Mouse (Mus musculus) midbrain, embryonic 11.5 days (tissue): ENCODE data around the gene Epb41l5. TPM values are rescaled to one million over a fixed set of nuclear protein-coding genes. Genes with fewer than 3 reads are reported as not detected.

Experiments used
- ATAC-seq: fragments of 200-750 bp; cut with Nextera tagmentation; 2 replicates; pipeline ENCODE4 v1.8.0; 2017; ENCODE audit warnings: moderate TSS enrichment, moderate library complexity; ENCODE audit not compliant: low FRiP score
- DNase-seq: peaks from one replicate; pipeline ENCODE4 v3.0.0; 2015; ENCODE audit warnings: low spot score; ENCODE audit errors: missing footprints
- H3K27ac ChIP-seq: fragments of 300-500 bp; sonication (generic); 2 replicates; pipeline ENCODE4 v1.5.1; 2014; ENCODE audit warnings: low read depth, low read length
- H3K27me3 ChIP-seq: fragments of 300-500 bp; sonication (generic); 2 replicates; pipeline ENCODE4 v1.6.1; 2014; ENCODE audit warnings: mild to moderate bottlenecking, low read length, moderate library complexity, mixed read lengths; ENCODE audit not compliant: control insufficient read depth, insufficient read depth
- H3K36me3 ChIP-seq: fragments of 300-500 bp; sonication (generic); 2 replicates; pipeline ENCODE4 v1.6.1; 2014; ENCODE audit warnings: mild to moderate bottlenecking, low read length, moderate library complexity, mixed read lengths; ENCODE audit not compliant: control insufficient read depth, insufficient read depth
- H3K4me1 ChIP-seq: fragments of 300-500 bp; sonication (generic); 2 replicates; pipeline ENCODE4 v1.6.1; 2014; ENCODE audit warnings: low read length; ENCODE audit not compliant: control insufficient read depth, insufficient read depth
- H3K4me2 ChIP-seq: fragments of 300-500 bp; sonication (generic); 2 replicates; pipeline ENCODE4 v1.6.1; 2014; ENCODE audit warnings: mild to moderate bottlenecking, moderate library complexity
- H3K4me3 ChIP-seq: fragments of 300-500 bp; sonication (generic); 2 replicates; pipeline ENCODE4 v1.5.1; 2014; ENCODE audit warnings: low read depth, low read length
- H3K9ac ChIP-seq: fragments of 300-500 bp; sonication (generic); 2 replicates; pipeline ENCODE4 v1.6.1; 2014; ENCODE audit warnings: low read length
- H3K9me3 ChIP-seq: fragments of 300-500 bp; sonication (generic); 2 replicates; pipeline ENCODE4 v1.6.1; 2016; ENCODE audit warnings: low read length; ENCODE audit not compliant: control insufficient read depth
- WGBS: fragments of 180-500 bp; shearing (Covaris S2); extraction: QIAGEN DNeasy Blood & Tissue Kit; methylation state at CpG from one replicate; pipeline ENCODE4 v1.1.7; 2014; 5-methylcytosine and 5-hydroxymethylcytosine counted together
- polyA plus RNA-seq: library from polyadenylated mRNA; unstranded; fragments of >200 nt; fragmentation: Nextera tagmentation; extraction: Ambion mirVana; gene quantifications from 2 replicates; pipeline ENCODE4 v1.2.1, GENCODE M21; 2014

Gene Epb41l5
- polyA plus RNA-seq, 1 experiment from 2014 or later, result 48.9 TPM

- Histone ChIP-seq H3K4me3 (no peak overlapping the region), H3K27me3 (no peaks in the 10 kb centered on the region), H3K4me1 (no peaks in the 10 kb centered on the region), H3K9me3 (no peaks in the 10 kb centered on the region), H3K4me2 (no peak overlapping the region), H3K27ac (no peak overlapping the region), H3K9ac (no peak overlapping the region), H3K36me3 (no peaks in the 10 kb centered on the region; the same call in 1 of the 2 replicates)
- WGBS, result 92% methylated on average over 5 of the region's 5 CpGs
- ATAC-seq (no peak), DNase-seq (no peak)
Measured at GRCm38 (mm10) chr1:119544611-119545155, 104.1 kb downstream of the Epb41l5 start.

GRCm38 (mm10) chr1:119543316-119543715, 105.5 kb downstream of the Epb41l5 start:
- H3K9ac ChIP-seq, result no peak overlapping the region
- DNase-seq (no peak), ATAC-seq (no peak)
- no peaks in the 10 kb centered on the region; the same call in 1 of the 2 replicates for H3K36me3 ChIP-seq
- H3K4me1 ChIP-seq, result no peaks in the 10 kb centered on the region
- no peaks in the 10 kb centered on the region for H3K9me3 ChIP-seq
- WGBS, result 92% methylated on average over 6 of the region's 6 CpGs
- H3K4me3 ChIP-seq, result no peak overlapping the region
- no peak overlapping the region for H3K4me2 ChIP-seq
- H3K27ac ChIP-seq, result no peak overlapping the region
- H3K27me3 ChIP-seq, result no peaks in the 10 kb centered on the region

- 70% methylated on average over 2 of the region's 3 CpGs for WGBS
- no peak overlapping the region for H3K4me3 ChIP-seq
- H3K4me2 ChIP-seq, result no peak overlapping the region
- no peak overlapping the region for H3K9ac ChIP-seq
- H3K4me1 ChIP-seq, result no peaks in the 10 kb centered on the region
- no peak overlapping the region for H3K27ac ChIP-seq
- no peaks in the 10 kb centered on the region for H3K9me3 ChIP-seq
- H3K36me3 ChIP-seq, result no peaks in the 10 kb centered on the region; the same call in 1 of the 2 replicates
- ATAC-seq (no peak), DNase-seq (no peak)
- no peaks in the 10 kb centered on the region for H3K27me3 ChIP-seq
Measured at GRCm38 (mm10) chr1:119541570-119541969, 107.2 kb downstream of the Epb41l5 start.

- Histone ChIP-seq H3K27me3 (no peaks in the 10 kb centered on the region), H3K4me3 (no peak overlapping the region), H3K9ac (no peak overlapping the region), H3K36me3 (no peaks in the 10 kb centered on the region; the same call in 1 of the 2 replicates), H3K4me1 (no peaks in the 10 kb centered on the region), H3K9me3 (no peaks in the 10 kb centered on the region), H3K27ac (no peak overlapping the region), H3K4me2 (no peak overlapping the region)
- 86% methylated on average over 9 of the region's 9 CpGs for WGBS
- ATAC-seq (0 out of 2 replicates have a peak, but pooled peaks have one; percentile 35), DNase-seq (no peak)
Measured at GRCm38 (mm10) chr1:119540836-119541557, 107.8 kb downstream of the Epb41l5 start.

- DNase-seq, result no peak
- Histone ChIP-seq H3K4me1 (no peaks in the 10 kb centered on the region), H3K36me3 (no peaks in the 10 kb centered on the region; the same call in 1 of the 2 replicates), H3K9ac (no peak overlapping the region), H3K9me3 (no peaks in the 10 kb centered on the region), H3K27ac (no peak overlapping the region), H3K27me3 (no peaks in the 10 kb centered on the region), H3K4me2 (no peak overlapping the region), H3K4me3 (no peak overlapping the region)
- no peak for ATAC-seq
- WGBS, result 74% methylated on average over 2 of the region's 2 CpGs
Measured at GRCm38 (mm10) chr1:119539252-119539651, 109.5 kb downstream of the Epb41l5 start.

- Histone ChIP-seq H3K27ac (no peak overlapping the region), H3K27me3 (no peaks in the 10 kb centered on the region), H3K4me2 (no peak overlapping the region), H3K9me3 (no peaks in the 10 kb centered on the region), H3K36me3 (no peaks in the 10 kb centered on the region; the same call in 1 of the 2 replicates), H3K4me1 (no peaks in the 10 kb centered on the region), H3K4me3 (no peak overlapping the region), H3K9ac (no peak overlapping the region)
- DNase-seq (no peak), ATAC-seq (no peak)
- whole genome bisulfite sequencing, result 89% methylated on average over 6 of the region's 6 CpGs
Measured at GRCm38 (mm10) chr1:119537651-119538050, 111.1 kb downstream of the Epb41l5 start.

GRCm38 (mm10) chr1:119536122-119536521, 112.7 kb downstream of the Epb41l5 start:
- H3K9me3 ChIP-seq, result no peaks in the 10 kb centered on the region
- ATAC-seq, result no peak
- WGBS, result 88% methylated on average over 2 of the region's 2 CpGs

GRCm38 (mm10) chr1:119534341-119534740, 114.5 kb downstream of the Epb41l5 start:
- WGBS, result 94% methylated on average over 5 of the region's 5 CpGs
- no peak for ATAC-seq
- no peaks in the 10 kb centered on the region; the same call in none of the 2 replicates for H3K36me3 ChIP-seq

More at GRCm38 (mm10) chr1:119536122-119536521, 112.7 kb downstream of the Epb41l5 start:
- Histone ChIP-seq H3K4me2 (no peak overlapping the region), H3K4me3 (no peak overlapping the region), H3K9ac (no peak overlapping the region), H3K4me1 (no peaks in the 10 kb centered on the region), H3K27ac (no peak overlapping the region), H3K36me3 (no peaks in the 10 kb centered on the region; the same call in none of the 2 replicates), H3K27me3 (no peaks in the 10 kb centered on the region)
- no peak for DNase-seq

GRCm38 (mm10) chr1:119533093-119533805, 115.6 kb downstream of the Epb41l5 start:
- Histone ChIP-seq H3K9me3 (no peaks in the 10 kb centered on the region), H3K36me3 (peaks cover 7% of the 10 kb centered on the region), H3K27ac (no peak overlapping the region), H3K27me3 (no peaks in the 10 kb centered on the region), H3K4me2 (no peak overlapping the region), H3K4me1 (no peaks in the 10 kb centered on the region), H3K4me3 (no peak overlapping the region), H3K9ac (no peak overlapping the region)
- WGBS, result 92% methylated on average over 18 of the region's 18 CpGs
- no peak for DNase-seq
- no peak for ATAC-seq

More at GRCm38 (mm10) chr1:119534341-119534740, 114.5 kb downstream of the Epb41l5 start:
- no peak for DNase-seq
- H3K4me2 ChIP-seq, result no peak overlapping the region
- H3K27ac ChIP-seq, result no peak overlapping the region
- H3K4me3 ChIP-seq, result no peak overlapping the region
- H3K9ac ChIP-seq, result no peak overlapping the region
- H3K27me3 ChIP-seq, result no peaks in the 10 kb centered on the region
- no peaks in the 10 kb centered on the region for H3K4me1 ChIP-seq
- H3K9me3 ChIP-seq, result no peaks in the 10 kb centered on the region
